Mouse (Mus musculus) embryonic fibroblast, embryonic 13.5 days (primary cell): Measurements from ENCODE around the gene Nacc2. TPM values are rescaled to one million over a fixed set of nuclear protein-coding genes. Genes with fewer than 3 reads are reported as not detected.

ENCODE experiments used
- H3K27ac ChIP-seq: 2 replicates; pipeline ENCODE4 v1.5.1; 2012; ENCODE audit warnings: low read length, control low read depth, inconsistent platforms; ENCODE audit not compliant: insufficient read depth
- H3K4me1 ChIP-seq: 2 replicates; pipeline ENCODE4 v1.6.1; 2011; ENCODE audit warnings: low read length; ENCODE audit not compliant: control insufficient read depth, insufficient read depth
- H3K4me3 ChIP-seq: 2 replicates; pipeline ENCODE4 v1.5.1; 2011; ENCODE audit warnings: mild to moderate bottlenecking, control low read depth, low read length; ENCODE audit not compliant: insufficient read depth
- CTCF ChIP-seq: IDR thresholded peaks from 2 replicates; pipeline ENCODE4 v1.5.1; 2011; ENCODE audit warnings: mild to moderate bottlenecking, control low read depth, low read length, moderate library complexity, borderline replicate concordance; ENCODE audit not compliant: insufficient read depth
- POLR2A ChIP-seq: IDR thresholded peaks from 2 replicates; pipeline ENCODE4 v1.6.1; 2011; ENCODE audit warnings: low read depth, mild to moderate bottlenecking, control low read depth, low read length, moderate library complexity
- polyA plus RNA-seq: library from polyadenylated mRNA; stranded (reverse); fragments of >200 nt; gene quantifications from 2 replicates; pipeline ENCODE4 v1.2.4, GENCODE M21; 2011; ENCODE audit warnings: low read depth; ENCODE audit not compliant: missing spikeins, insufficient read length

Gene Nacc2
- polyA plus RNA-seq, 1 experiment: 21.1 TPM

DNA sequence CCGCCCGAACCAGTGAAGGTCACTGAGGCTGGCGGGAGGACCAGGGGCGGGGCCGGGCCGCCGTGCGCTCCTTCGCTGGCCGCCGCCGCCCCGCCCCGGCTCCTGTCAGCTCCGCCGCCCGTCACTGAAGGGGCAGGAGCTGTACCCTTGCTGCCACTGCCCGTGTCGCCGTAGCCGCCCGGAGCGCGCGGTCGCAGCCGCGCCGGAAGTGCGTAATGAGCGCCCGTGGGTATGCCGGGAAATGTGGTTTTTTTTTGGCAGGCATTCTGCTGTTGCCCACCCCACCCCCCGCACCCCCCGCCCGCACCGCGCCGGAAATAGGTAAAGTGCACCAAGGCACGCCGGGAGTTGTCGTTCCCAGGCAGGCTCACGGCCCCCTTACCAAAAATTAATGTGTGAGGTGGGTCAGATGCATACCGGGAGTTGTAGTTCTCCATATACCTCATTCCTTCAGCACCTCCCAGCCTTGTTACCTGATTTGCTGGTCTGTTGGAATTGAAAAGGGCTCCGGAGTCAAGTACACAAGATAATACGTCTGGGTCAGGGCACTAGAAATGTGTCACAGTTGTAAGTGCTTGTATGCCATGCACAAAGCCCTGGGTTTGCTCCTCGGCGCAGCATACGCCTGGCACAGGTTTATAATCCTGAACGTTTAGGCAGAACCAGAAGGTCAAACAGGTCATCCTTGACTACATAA lies 101.3 kb downstream of the Nacc2 start, which contains the start of gene Ubac1:
TSS of gene Ubac1 (minus strand) at position 187 of the 697 bp plus-strand sequence.
- Histone ChIP-seq H3K4me3 (peak within 1 kb of the TSS; percentile 82), H3K4me1 (peaks cover 13% of the 10 kb centered on the region), H3K27ac (peak within 1 kb of the TSS; percentile 77)
- TF ChIP-seq CTCF (no peak), POLR2A (peak; percentile 63; the same call in 1 of the 2 replicates)

- Histone ChIP-seq H3K4me3 (peak overlapping the region; percentile 82), H3K27ac (peak overlapping the region; percentile 77), H3K4me1 (peaks cover 13% of the 10 kb centered on the region)
- no peak for TF ChIP-seq CTCF
- peak; percentile 25 for TF ChIP-seq POLR2A
Observed at GRCm38 (mm10) chr2:26020714-26021560, 102.1 kb downstream of the Nacc2 start.

DNA sequence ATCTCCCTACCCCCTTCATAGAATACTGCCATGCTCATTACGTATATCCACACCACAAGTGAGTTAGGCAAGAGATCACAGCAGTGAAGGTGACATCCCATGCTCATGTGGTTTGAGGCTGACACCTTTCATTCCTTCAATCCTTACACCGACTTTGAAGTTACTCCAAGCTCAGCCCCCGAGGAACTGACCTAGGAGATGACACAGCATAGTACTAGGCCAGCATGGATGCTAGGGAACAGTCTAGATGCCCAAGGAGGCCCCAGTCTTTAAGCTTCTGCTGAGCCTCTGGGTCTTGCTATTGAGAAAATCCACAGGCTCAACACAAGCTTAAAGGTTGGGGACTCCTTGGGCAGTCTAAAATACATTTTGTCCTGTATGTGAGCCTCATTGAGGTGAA lies 103.1 kb downstream of the Nacc2 start:
- peak overlapping the region; percentile 82 for H3K4me3 ChIP-seq
- no peak for TF ChIP-seq POLR2A
- TF ChIP-seq CTCF: no peak

DNA sequence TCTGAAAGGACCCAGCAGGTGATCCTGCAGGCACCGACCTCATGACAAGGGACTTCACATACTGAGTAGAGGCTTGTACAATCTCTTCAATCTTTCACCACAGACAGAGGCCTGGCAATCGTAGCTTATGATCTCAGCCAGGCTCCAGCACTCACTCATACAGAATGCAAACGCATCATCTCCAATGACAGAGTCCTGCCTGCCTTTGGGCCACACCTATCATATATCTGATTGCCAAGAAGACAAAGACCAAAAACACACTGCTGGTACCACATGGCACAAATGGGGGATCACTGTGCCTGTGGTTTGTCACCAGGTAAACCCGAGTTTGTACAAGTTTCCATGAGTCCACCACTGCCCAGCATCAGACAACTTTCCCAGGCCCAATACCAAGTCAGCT lies 105.7 kb downstream of the Nacc2 start:
- no peak for TF ChIP-seq CTCF
- no peak for TF ChIP-seq POLR2A
- H3K27ac ChIP-seq: no peak overlapping the region
- no peak overlapping the region for H3K4me3 ChIP-seq
- peaks cover 13% of the 10 kb centered on the region for H3K4me1 ChIP-seq

More for the DNA sequence above, 103.1 kb downstream of the Nacc2 start:
- Histone ChIP-seq H3K4me1 (peaks cover 13% of the 10 kb centered on the region), H3K27ac (no peak overlapping the region)

GRCm38 (mm10) chr2:26013674-26014073 lies 109.3 kb downstream of the Nacc2 start:
- no peak for TF ChIP-seq POLR2A
- TF ChIP-seq CTCF: no peak
- H3K27ac ChIP-seq: no peak overlapping the region
- no peak overlapping the region for H3K4me3 ChIP-seq
- H3K4me1 ChIP-seq: 0 out of 2 replicates have a peak, but pooled peaks cover 5% of the 10 kb centered on the region

- Histone ChIP-seq H3K4me3 (no peak overlapping the region), H3K4me1 (no peaks in the 10 kb centered on the region), H3K27ac (no peak overlapping the region)
- TF ChIP-seq CTCF: no peak
- TF ChIP-seq POLR2A: no peak
Observed at GRCm38 (mm10) chr2:26011420-26011819, 111.6 kb downstream of the Nacc2 start.

Other genes with a start within 250 kb of the Nacc2 start
- 52.1 and 59.0 TPM in 2 replicates for gene Camsap1, start 139.9 kb downstream of the Nacc2 start, polyA plus RNA-seq
- 66.1 and 78.7 TPM in 2 replicates for gene Ubac1, start 101.5 kb downstream of the Nacc2 start, polyA plus RNA-seq
- not detected in 2 replicates for gene Lhx3, start 85.1 kb upstream of the Nacc2 start, polyA plus RNA-seq
- 19.5 and 19.9 TPM in 2 replicates for gene Qsox2, start 114.3 kb upstream of the Nacc2 start, polyA plus RNA-seq
- not detected in 2 replicates for gene Ccdc187, start 171.3 kb upstream of the Nacc2 start, polyA plus RNA-seq
- gene Gpsm1, start 192.3 kb upstream of the Nacc2 start, polyA plus RNA-seq: 22.1 and 26.8 TPM in 2 replicates
- gene Dnlz, start 228.9 kb upstream of the Nacc2 start, polyA plus RNA-seq: 18.2 and 21.2 TPM in 2 replicates
- gene Card9, start 237.7 kb upstream of the Nacc2 start, polyA plus RNA-seq: not detected in 2 replicates